Mouse (Mus musculus): ENCODE data around the gene Kat6b. TPM values are rescaled to one million over a fixed set of nuclear protein-coding genes. Genes with fewer than 3 reads are reported as not detected.

The Kat6b gene
- total RNA-seq, 2 experiments from 2014 or later = 17.2 to 22.3 TPM

DNA sequence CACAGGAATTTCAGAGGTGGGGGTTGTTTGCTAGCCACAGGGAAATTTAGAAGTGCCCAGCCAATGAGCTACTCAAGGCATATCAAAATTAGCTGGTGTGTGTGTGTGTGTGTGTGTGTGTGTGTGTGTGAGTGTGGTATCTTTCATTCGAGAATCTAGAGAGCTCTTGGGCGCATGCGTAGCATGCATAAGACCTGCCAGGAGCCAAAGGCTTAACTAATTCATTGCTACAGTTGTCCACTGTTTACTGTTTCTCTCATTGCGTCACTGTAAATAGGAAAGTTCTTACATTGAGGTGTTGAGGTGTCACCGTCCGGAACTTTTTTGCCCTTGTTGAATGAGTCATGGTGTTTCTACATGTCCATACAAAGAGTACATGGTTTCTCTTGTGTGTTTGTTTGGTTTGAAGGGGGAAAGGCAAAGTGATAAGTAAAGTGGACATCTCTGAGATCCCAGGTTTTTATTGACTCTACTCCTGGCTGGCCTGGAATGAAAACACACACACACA, 68.4 kb downstream of the Kat6b start:
- DNase-seq = no peak
- intact Hi-C loops (cut with DNase I; ENCODE audit: low total_unique reads) = no loop called here

DNA sequence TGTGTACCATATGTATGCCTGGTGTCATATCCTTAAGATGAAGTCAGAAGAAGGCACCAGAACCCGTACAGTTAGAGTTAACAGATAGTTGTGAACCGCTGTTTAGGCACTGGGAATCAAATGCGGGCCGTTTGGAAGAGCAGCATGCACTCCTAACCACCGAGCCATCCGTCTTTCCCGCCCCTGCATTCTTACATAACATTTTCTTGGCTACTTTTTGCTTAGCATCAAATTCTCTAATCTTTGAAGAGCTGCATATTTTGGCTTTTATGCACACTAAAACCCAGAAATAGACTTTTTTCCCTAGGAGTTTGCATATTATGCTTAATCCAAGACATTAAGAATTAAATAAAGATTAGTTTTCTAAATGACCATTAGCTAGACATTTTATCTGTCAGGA, 69.3 kb downstream of the Kat6b start:
- intact Hi-C loops (cut with DNase I; ENCODE audit: low total_unique reads) = no loop called here
- no peak for DNase-seq

DNA sequence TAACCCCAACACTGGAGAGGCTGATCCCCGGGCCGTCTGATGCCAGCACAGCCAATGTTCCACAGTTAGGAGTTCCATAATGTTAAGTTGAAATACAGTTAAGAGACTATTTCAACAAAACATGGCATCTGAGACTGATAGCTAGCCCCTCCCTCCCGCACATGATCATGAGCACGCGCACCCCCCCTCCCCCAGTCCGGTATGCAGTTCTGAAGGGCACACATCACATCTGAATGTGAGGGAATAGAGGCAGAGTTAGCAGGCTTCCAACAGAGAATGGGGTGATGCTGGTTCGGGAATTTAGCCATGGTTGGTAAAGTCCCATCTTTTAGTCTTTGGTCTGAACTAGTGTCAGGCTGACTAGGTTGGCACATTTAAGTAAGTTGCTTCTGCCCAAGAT, 70.4 kb downstream of the Kat6b start:
- no peak for DNase-seq
- intact Hi-C loops (cut with DNase I; ENCODE audit: low total_unique reads) = no loop called here

DNA sequence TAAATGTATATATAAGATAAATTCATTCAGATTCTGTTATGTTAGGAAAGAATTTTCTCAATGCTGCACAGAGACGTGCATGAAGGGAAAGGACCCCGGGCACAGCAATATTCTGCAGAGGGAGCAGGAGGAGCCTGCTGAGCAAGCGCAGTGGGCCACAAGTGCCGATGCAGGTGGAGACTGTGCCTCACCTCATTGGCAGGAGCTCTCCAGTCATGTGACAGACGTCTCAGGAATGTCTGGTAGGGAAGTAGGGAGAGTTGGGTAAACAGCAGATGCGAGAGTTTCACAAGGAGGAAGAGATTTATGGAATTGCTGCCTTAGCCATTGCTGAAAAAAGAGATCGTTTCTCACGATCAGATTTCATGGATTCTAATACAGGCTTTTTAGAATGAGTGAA, 71.7 kb downstream of the Kat6b start:
- no peak for DNase-seq
- intact Hi-C loops (cut with DNase I; ENCODE audit: low total_unique reads) = no loop called here

DNA sequence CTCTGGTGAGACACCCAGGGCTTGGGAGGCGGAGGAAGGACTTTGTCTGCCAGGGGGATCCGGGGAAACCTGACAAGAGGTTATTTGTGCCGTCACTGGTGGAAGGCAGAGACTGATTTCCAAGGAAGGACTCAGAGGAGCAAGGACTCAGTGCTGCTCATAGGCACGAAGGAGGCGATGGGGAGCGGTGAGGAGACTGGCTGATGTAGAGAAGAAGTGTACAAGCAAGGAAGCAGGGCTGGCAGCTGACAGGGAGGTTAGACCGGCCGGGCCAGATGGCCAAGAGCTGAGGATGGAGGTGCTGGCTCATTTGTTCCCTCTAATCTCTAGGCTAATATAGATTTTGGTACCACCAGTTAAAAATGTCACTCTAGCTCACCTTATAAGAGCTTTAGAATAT, 72.8 kb downstream of the Kat6b start:
- no peak for DNase-seq
- intact Hi-C loops (cut with DNase I; ENCODE audit: low total_unique reads) = no loop called here

DNA sequence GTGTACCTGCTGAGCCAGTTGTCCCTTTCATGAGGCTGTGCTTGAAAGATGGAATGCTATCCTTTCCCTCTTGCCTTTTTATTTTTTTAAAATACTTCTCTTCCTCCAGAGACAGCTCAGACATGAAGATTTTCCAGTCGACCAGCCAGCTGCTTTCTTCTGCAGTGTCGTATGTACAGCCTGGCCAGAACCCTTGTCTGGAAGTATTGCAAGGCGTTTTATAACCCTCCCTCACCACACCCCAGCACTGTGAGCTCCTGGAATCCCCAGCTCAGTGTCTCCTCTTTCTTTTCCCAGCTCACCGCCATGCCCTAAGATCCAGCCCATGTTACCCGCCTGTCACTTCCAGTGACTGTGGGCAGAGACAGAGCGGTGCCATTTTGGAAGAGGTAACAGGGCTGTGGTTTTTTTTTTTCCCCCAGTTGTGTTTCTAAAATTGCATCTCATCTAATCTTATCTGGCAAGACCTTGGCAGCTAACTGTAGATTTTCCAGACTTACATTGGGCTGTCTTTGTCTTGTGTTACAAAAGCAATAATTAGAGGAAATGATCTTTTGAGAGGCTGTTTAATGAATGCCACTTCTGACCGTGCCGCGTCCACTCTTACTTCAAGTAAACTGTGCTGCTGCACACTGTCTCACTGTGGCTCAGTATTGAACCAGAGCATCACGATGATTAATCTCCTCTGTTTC, 77.4 kb downstream of the Kat6b start:
- DNase-seq = peak; percentile 52
- intact Hi-C loops (cut with DNase I; ENCODE audit: low total_unique reads) = no loop called here

DNA sequence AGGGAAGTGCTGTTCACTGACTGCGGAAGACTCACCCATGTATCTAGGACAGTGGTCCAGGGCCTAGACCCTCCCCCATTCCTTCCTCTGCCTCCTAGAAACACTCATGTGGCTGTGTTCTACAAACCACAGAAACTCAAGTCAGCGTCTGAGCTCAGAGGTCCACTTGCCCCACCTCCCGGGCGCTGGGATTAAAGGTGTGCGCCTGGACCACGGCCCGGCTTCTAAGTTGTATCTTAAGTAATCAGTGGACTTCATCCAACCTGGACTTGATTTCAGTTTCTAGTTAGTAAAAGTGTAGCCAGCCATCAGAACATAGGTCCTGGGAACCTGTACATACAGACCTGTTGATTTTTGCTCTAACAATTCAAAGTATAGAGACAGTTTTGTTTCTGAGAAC, 78.2 kb downstream of the Kat6b start:
- intact Hi-C loops (cut with DNase I; ENCODE audit: low total_unique reads) = no loop called here
- no peak for DNase-seq

DNA sequence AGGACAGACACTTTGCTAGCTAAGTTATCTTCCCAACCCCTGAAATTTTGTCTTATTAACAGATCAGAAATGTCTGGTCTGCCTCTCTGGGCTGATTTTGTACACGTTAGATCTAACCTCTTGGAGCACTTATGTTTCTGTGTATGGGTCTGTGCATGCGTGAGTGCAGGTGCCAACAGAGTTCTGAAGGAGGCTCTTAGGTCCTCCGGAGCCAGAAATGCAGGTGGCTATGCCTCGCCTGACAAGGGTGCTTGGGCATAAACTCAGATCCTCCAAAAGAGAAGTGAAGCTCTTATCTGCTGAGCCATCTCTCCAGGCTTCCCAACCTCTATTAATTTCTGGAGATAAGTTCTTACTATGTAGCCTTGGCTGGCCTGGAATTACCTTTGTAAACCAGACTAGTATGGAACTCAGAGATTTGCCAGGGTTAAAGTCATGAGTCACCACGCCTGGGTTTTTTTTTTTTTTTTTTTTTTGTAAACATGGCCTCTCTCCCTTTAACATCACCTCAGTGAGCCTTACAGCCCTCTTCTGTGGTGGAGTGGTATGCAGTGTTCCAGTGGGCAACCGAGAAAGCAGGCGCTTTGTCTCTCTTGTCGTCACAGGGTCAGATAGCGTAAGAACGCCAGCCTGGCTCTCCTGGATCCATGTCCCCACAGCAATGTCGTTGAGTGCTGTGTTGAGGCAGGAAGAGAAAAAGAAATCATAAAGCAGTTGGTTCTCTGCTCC, 79.4 kb downstream of the Kat6b start:
- no peak for DNase-seq
- intact Hi-C loops (cut with DNase I; ENCODE audit: low total_unique reads) = no loop called here

DNA sequence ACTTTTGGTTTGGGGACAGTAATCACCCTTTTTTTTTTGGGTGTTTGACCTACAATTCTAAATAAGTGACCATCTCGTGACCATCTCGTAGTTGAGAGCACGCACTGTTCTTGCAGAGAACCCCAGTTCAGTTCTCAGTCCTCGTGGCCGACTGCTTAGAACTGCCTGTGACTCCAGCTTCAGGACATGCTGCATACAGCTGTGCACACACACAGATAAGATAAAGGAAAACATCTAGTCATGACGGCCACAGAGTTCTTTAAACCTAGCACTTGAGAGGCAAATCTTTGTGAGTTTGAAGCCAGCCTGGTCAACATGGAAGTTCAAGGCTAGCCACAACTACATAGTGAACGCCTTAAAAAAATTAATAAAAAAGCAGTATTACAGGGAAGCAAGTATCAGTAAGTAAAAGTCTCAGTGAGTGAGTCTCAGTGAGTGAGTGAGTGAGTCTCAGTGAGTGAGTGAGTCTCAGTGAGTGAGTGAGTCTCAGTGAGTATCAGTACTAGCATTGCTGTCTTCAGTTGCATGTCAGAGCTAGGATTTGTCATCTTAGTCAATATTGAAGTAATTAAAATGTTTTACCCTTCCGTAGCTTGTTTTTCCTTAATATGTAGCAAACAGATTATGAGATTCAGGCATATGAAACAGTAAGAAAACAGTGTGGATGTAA, 80.3 kb downstream of the Kat6b start:
- DNase-seq = no peak
- intact Hi-C loops (cut with DNase I; ENCODE audit: low total_unique reads) = no loop called here

DNA sequence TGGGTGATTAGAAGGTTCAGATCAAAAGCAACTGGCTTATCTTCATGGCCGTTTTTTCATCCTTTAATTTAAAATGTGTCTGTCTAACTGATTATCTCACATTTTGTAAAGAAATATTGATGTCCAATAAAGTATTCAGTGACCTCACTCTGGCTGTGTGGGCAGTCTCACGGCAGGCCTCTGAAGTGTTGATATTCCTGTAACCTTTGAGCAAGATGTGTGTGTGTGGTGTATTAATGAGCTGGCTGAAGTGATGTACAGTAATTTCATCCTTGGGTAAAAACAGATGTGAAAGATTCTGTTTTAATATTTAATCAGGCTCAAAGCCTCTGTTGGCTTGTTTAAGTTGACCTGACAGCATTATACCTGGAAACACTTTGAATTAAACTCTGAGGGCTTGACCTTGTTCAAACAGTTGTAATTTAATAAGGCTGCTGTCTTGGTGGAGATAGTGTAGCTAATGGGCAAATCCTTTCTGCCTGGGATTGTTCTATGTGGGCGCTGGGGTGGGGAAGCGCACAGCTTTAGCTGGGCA, 82.4 kb downstream of the Kat6b start:
- intact Hi-C loops (cut with DNase I; ENCODE audit: low total_unique reads) = no loop called here
- DNase-seq = no peak

DNA sequence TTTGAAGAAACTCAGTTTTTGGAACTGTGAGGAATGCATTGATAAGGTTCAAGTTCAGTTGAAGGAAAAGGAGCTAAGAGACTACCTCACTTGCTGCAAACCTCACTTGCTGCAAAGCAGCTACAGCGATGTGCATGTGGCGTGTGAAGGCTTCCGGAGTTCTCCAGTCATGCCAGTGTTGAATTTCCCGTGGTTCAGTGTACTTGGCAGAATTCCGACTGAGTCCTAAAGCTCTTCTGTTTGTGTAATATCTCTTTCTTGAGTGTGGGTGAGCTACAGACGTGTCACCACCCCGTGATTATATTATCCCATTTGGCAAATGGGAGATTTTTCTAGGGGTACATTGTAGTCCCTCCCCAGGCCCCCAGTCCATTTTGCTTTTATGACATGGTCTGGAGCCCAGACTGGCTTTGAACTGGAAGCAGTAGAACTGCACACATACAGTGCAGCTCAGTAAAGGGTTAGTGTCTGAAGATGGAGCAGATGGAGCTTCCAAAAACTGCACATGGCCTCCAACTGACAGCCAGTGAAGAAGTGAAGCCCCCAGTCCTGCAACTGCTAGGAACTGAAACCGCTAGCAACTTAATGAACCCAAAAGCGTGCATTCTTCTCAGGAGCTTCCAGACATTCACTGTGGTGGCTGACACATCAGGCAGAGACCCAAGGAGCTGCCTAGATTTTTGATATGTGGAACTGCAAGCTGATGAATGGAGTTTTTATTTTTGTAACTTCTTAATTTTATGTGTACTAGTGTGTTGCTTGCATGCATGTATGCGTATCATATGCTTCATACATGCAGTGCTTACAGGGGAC, 84.5 kb downstream of the Kat6b start:
- intact Hi-C loops (cut with DNase I; ENCODE audit: low total_unique reads) = no loop called here
- no peak for DNase-seq

DNA sequence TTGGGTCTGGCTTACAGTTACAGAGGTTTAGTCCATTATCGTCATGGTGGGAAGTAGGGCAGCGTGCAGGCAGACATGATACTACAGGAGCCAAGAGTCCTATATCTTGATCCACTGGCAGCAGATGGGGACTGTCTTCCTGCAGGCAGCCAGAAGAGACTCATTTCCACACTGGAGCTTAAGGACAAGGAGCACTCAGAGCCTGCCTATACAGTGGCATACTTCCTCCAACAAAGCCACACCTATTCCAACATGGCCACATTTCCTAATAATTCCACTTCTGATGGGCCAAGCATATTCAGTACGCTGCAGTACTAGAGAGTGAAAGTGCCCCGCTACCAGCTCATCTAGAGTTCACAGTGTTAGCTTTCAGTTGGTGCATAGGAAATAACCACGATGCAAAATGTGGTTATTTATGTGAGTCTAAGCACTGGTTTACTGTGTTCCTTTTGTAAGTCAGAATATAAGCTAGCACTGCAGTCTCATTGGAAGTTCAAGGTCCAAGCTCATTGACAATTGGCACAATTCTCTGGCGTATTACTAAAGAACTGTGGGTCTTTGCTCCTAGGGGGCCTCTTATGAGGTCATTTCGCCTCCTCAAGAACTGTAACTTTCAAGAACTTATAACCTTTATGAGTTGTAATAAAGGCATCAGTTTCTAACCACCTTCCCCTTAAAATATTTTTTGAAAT, 86.2 kb downstream of the Kat6b start:
- no peak for DNase-seq
- intact Hi-C loops (cut with DNase I; ENCODE audit: low total_unique reads) = no loop called here

DNA sequence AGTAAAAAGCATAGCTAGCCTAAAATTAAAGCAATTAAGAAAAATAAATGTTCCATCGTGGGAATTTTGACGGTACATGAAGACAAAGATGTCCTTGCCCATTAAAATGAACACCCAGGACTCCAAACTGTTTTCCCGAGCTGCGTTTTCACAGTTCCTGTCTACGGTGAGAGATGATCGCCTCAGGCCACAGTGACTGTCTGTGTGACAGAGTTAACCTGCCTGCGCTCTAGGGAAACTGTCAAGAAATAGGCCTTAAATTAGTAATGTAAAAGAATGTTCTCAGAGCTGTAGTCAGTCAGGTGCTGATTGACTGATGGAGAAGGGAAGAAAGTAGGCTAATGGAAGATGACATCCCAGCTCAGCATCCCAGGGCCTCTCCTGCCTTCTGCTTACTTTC, 87.6 kb downstream of the Kat6b start:
- intact Hi-C loops (cut with DNase I; ENCODE audit: low total_unique reads) = no loop called here
- no peak for DNase-seq

DNA sequence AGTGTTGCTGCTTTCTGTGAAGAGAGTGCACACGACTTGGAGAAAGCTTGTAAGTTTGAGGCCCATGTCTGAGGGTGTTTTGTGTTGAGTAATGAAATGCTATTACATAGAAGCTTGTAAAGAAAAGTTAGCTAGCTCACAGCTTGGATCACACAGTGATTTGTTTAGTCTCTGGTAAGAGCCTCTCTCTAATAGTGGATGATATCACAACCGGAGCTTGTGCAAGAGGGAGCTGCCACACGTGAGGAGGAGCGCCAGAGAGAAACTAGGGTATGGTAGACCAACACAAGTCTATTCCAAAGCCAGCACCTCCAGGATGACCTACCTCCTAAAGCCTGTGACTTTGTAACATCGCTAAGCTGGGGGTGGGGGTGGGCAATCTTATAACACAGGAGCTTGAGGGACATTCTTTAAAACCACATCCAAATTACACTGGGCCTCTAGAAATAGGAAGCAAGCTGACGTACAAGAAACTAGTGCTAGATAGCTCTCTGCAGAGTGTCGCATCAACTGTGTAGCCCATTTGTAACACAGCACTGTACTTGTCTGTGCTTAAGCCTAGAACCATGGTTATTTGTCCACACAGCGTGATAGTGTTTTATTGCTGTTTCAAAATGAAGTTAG, 93.6 kb downstream of the Kat6b start:
- no peak for DNase-seq
- intact Hi-C loops (cut with DNase I; ENCODE audit: low total_unique reads) = no loop called here

DNA sequence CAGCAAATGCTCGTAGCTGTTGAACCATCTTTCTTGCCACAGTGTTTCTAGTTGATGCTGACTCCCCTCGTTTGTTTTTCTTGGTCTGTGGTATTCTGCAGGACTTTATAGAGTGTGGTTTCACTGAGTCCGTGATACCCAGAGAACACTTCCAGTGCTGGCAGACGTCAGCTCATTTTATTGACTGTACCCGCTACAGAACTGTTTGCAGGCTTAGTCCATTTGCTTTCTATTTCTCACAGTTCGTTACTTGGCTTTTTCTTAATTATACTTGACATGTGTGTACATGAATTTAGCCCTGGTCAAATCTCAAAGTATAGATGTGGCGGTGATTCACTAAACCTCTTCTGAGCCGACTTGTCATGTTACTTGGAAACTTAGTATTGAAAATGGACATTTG, 95.6 kb downstream of the Kat6b start:
- no peak for DNase-seq
- intact Hi-C loops (cut with DNase I; ENCODE audit: low total_unique reads) = no loop called here

DNA sequence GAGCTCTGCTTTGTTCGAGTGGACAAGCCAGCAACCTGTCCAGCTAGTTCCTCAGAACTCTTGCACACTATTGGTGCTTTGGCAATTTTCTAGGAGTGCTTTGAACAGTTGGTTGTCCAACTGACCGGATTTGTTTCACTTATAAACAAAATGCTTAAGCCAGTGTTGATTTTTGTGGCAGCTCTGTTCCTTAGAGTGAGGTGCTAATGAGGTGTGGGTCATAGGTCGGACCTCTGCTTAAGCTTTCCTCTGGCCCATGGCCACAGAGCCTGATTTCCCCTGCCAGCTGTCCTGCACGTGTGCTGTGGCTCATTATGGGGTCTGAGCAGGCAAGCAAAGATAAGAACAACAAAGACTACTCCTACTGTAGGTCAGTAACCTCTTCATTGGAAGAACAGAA, 100.0 kb downstream of the Kat6b start:
- no peak for DNase-seq
- intact Hi-C loops (cut with DNase I; ENCODE audit: low total_unique reads) = no loop called here

DNA sequence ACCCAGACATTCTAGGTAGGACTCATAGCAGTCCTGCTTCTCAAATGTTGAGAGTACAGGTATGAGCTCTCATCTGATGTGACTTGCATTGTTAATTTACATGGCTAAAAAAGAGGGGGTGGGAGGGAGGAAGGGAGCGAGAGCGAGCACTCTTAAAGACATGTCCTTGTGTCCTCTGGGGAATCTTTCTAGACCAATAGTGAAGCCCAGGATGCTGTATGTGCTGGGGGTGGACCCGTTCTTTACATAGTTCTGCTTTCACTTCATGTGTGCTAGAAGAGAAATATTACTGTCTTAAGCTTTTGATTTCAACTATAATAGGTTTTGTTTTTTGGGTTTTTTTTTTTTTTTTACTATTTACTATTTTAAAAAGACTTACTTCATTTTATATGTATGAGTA, 101.1 kb downstream of the Kat6b start:
- intact Hi-C loops (cut with DNase I; ENCODE audit: low total_unique reads) = no loop called here
- no peak for DNase-seq

DNA sequence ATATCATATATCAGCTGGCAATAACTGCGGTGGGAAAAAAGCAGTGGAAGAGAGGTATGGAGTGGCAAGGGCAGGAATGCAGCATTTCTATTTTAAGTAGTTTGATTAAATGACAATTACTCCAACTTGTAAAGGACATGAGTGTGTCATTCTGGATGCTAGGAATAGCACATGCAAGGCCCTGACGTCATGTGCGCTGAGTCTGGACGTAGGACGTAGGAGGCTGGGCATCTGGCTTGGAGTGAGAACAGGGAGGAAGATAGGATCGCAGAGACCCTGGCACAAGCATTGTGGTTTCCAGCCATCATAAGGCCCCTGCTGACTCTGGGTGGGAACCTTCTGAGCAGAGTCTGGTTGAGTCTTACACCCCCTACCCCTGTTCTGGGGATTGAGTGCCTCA, 101.8 kb downstream of the Kat6b start:
- DNase-seq = no peak
- intact Hi-C loops (cut with DNase I; ENCODE audit: low total_unique reads) = no loop called here

DNA sequence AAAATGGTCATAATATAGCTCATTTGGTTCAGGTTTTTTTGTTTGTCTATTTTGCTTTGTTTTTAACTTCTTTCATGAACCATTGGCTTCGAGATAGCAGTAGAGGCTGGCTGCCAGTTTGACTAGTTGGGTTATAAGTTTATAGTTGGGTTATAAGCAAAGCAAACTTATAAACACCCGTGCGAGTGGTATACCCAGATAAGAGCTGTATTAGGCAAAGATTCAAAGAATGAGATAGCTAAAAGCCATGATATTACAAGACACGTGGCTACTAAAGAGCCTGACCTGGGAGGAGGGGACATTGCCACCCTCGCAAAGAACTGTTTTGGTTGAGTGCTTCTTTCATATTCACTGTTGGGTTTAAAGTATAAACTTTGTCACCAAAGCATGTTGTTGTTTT, 102.6 kb downstream of the Kat6b start:
- no peak for DNase-seq
- intact Hi-C loops (cut with DNase I; ENCODE audit: low total_unique reads) = no loop called here
